Mouse (Mus musculus) hindbrain, embryonic 12.5 days (tissue): ENCODE measurements around the gene Dcdc2a. TPM values are rescaled to one million over a fixed set of nuclear protein-coding genes. Genes with fewer than 3 reads are reported as not detected.

ENCODE experiments used
- ATAC-seq: fragments of 200-750 bp; cut with Nextera tagmentation; 2 replicates; pipeline ENCODE4 v1.8.0; 2017; ENCODE audit warnings: moderate TSS enrichment; ENCODE audit not compliant: low FRiP score
- H3K27ac ChIP-seq: fragments of 300-500 bp; sonication (generic); 2 replicates; pipeline ENCODE4 v1.5.1; 2016; ENCODE audit warnings: mild to moderate bottlenecking
- H3K27me3 ChIP-seq: fragments of 300-500 bp; sonication (generic); 2 replicates; pipeline ENCODE4 v1.6.1; 2016; ENCODE audit warnings: mild to moderate bottlenecking
- H3K36me3 ChIP-seq: fragments of 300-500 bp; sonication (generic); 2 replicates; pipeline ENCODE4 v1.6.1; 2016; ENCODE audit warnings: mild to moderate bottlenecking
- H3K4me1 ChIP-seq: fragments of 300-500 bp; sonication (generic); 2 replicates; pipeline ENCODE4 v1.6.1; 2016
- H3K4me2 ChIP-seq: fragments of 300-500 bp; sonication (generic); replicated peaks from 2 replicates; pipeline ENCODE4 v1.6.1; 2016; ENCODE audit warnings: mild to moderate bottlenecking
- H3K4me3 ChIP-seq: fragments of 300-500 bp; sonication (generic); 2 replicates; pipeline ENCODE4 v1.5.1; 2016; ENCODE audit warnings: mild to moderate bottlenecking
- H3K9ac ChIP-seq: fragments of 300-500 bp; sonication (generic); 2 replicates; pipeline ENCODE4 v1.6.1; 2016; ENCODE audit warnings: mild to moderate bottlenecking, moderate library complexity
- H3K9me3 ChIP-seq: fragments of 300-500 bp; sonication (generic); replicated peaks from 2 replicates; pipeline ENCODE4 v1.6.1; 2016; ENCODE audit warnings: mild to moderate bottlenecking
- WGBS: fragments of 180-500 bp; shearing (Covaris S2); methylation state at CpG from one replicate; pipeline ENCODE4 v1.1.7; 2016; 5-methylcytosine and 5-hydroxymethylcytosine counted together
- polyA plus RNA-seq: library from polyadenylated mRNA; unstranded; fragments of >200 nt; fragmentation: Nextera tagmentation; extraction: Ambion mirVana; gene quantifications from 2 replicates; pipeline ENCODE4 v1.2.1, GENCODE M21; 2016

Gene Dcdc2a
- polyA plus RNA-seq, 1 experiment from 2014 or later, result 2.1 TPM

DNA sequence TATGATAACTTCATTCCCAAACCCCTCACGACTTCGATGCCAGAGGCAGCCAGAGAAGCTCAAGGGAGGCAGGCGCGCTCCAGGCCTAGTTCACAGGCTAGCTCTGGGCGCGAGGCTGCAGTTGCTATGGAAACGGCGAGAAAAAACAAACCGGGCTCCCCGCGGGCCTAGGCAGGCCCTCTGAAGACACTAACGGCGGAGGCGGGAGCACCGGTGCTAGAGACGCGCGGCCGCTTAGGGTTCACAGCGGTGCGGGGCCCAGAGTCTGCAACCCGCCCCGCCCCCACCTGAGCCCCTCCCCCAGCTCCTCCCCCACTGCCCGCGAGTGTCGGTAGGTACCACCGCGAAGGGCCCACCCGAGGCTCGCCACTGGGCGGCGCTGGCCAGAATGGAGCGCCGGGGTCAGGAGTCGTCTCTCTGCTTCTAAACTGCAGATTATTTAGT is 671 bp upstream of the Dcdc2a start:
- Histone ChIP-seq H3K27ac (no peak overlapping the region), H3K27me3 (peaks cover 45% of the 10 kb centered on the region), H3K4me3 (peak overlapping the region; percentile 52), H3K36me3 (no peaks in the 10 kb centered on the region), H3K9ac (peak overlapping the region; percentile 47; the same call in 1 of the 2 replicates), H3K4me1 (peaks cover 17% of the 10 kb centered on the region), H3K9me3 (peaks cover 5% of the 10 kb centered on the region), H3K4me2 (peak overlapping the region; percentile 97)
- under 1% methylated on average over 34 of the region's 35 CpGs for WGBS
- peak; percentile 93 for ATAC-seq

DNA sequence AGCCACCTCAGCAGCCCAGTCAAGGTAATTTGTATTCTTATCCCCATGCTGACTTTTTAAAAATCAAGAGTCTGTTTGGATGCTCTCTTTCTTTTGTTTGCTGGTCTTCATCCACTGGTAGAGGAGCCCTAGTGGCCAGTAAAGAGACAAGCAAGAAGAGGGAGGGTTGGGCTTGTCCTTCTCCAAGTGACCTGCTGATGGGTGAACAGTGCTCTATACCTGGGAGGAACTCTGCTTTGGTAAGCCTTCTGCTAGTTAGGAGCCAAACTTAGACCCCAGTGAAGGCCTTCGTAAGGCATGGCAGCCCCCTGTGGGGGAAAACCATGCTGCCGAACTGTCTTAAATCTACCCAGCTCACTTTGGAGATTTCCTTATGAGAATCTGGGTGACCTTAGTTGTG is 10.9 kb downstream of the Dcdc2a start:
- H3K27ac ChIP-seq, result no peak overlapping the region
- 96% methylated on average over 2 of the region's 2 CpGs for WGBS
- no peaks in the 10 kb centered on the region for H3K36me3 ChIP-seq
- H3K9ac ChIP-seq, result no peak overlapping the region
- H3K27me3 ChIP-seq, result no peaks in the 10 kb centered on the region
- no peak for ATAC-seq
- H3K4me1 ChIP-seq, result no peaks in the 10 kb centered on the region
- H3K4me2 ChIP-seq, result no peak overlapping the region
- no peaks in the 10 kb centered on the region for H3K9me3 ChIP-seq
- H3K4me3 ChIP-seq, result no peak overlapping the region

DNA sequence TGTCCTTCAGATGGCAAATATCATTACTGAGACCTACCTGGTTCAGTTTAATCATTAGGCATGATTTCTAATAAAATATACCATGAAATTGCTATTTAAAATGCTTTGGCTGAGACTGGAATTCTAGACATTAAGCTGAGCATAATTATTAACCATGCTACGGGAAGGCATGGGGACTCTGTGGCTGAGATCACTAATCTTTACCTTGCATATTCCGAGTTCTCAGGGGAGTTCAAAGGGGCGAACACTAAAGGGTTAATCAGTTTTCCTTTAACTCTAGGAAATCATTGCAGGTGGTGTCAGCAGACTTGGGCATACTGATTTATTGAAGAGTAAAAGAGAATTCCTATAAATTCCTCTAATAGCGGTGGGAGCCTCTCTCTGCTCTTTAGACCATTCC is 11.4 kb downstream of the Dcdc2a start:
- H3K27ac ChIP-seq, result no peak overlapping the region
- WGBS, result 84% methylated on average over 4 of the region's 4 CpGs
- H3K4me1 ChIP-seq, result no peaks in the 10 kb centered on the region
- no peak overlapping the region for H3K9ac ChIP-seq
- no peaks in the 10 kb centered on the region for H3K27me3 ChIP-seq
- H3K4me2 ChIP-seq, result no peak overlapping the region
- H3K4me3 ChIP-seq, result no peak overlapping the region
- ATAC-seq, result no peak
- no peaks in the 10 kb centered on the region for H3K9me3 ChIP-seq
- no peaks in the 10 kb centered on the region for H3K36me3 ChIP-seq

DNA sequence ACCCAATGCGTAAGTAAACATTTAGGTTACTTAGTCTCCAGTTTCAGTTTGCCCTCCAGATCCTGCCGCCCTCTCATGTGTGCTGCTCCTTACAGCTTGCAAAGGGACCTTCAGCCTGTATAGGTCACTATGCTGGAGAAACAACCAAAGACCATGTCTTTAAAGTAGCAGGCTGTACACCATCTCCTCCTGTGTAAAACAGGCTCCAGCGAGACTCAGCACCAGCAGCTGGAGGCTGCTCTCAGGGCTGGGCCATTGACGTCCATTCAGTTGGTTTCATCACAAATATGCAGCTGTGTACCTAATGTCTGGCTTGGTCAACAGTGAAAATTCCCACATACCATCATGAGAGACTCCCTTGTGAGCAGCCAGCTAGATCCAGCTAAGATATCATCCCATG is 14.0 kb downstream of the Dcdc2a start:
- H3K4me2 ChIP-seq, result no peak overlapping the region
- no peaks in the 10 kb centered on the region for H3K9me3 ChIP-seq
- no peaks in the 10 kb centered on the region for H3K4me1 ChIP-seq
- H3K27me3 ChIP-seq, result no peaks in the 10 kb centered on the region
- 79% methylated on average over 4 of the region's 4 CpGs for WGBS
- no peak overlapping the region for H3K4me3 ChIP-seq
- H3K27ac ChIP-seq, result no peak overlapping the region
- H3K36me3 ChIP-seq, result no peaks in the 10 kb centered on the region
- ATAC-seq, result no peak
- H3K9ac ChIP-seq, result no peak overlapping the region

DNA sequence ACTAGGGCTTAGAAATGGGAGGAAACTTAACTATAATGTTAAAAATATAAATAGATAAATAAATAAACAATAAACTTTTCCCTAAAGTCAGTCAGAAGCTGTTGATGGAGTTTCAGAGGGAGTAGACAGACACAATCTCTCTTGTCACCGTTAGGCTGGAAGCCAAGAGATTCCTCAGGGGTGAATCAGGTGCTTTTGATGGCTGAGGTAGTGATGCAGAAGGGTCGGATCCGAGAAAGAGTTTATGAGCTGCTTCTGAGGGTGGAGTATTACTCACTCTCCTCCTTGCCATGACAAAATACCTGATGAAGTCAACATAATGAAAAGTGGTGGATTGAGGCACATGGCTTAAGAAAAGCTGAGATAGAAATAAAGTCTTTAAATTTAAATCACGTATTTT is 15.0 kb downstream of the Dcdc2a start:
- WGBS, result 92% methylated on average over 4 of the region's 4 CpGs
- no peak overlapping the region for H3K4me2 ChIP-seq

DNA sequence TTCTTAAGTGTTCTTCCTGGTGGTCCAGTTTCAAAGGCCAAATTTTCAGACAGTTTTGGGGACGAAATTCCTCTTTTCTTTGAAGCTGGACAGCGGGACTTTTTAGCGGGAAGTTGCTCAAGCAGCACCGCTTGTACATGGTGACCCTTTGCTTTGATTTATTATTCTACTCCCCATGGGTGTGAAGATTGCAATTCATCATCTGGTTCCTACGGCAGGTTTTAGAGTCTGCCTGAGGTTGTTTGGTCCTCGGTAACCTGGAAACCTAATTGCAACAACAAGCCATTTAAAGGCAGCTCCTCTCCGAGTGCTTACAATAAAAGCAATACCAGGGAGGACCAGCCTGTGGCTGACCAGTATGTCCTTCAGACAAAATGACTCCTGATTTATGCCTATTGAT is 21.5 kb downstream of the Dcdc2a start:
- Histone ChIP-seq H3K9ac (no peak overlapping the region), H3K4me1 (no peaks in the 10 kb centered on the region), H3K4me2 (no peak overlapping the region), H3K4me3 (no peak overlapping the region), H3K9me3 (no peaks in the 10 kb centered on the region), H3K27me3 (no peaks in the 10 kb centered on the region), H3K27ac (no peak overlapping the region), H3K36me3 (no peaks in the 10 kb centered on the region)
- WGBS, result 11% methylated on average over 7 of the region's 7 CpGs
- ATAC-seq, result no peak

More for the DNA sequence above, 15.0 kb downstream of the Dcdc2a start:
- Histone ChIP-seq H3K4me3 (no peak overlapping the region), H3K9ac (no peak overlapping the region), H3K4me1 (no peaks in the 10 kb centered on the region), H3K36me3 (no peaks in the 10 kb centered on the region), H3K27ac (no peak overlapping the region), H3K9me3 (no peaks in the 10 kb centered on the region), H3K27me3 (no peaks in the 10 kb centered on the region)
- ATAC-seq, result no peak

DNA sequence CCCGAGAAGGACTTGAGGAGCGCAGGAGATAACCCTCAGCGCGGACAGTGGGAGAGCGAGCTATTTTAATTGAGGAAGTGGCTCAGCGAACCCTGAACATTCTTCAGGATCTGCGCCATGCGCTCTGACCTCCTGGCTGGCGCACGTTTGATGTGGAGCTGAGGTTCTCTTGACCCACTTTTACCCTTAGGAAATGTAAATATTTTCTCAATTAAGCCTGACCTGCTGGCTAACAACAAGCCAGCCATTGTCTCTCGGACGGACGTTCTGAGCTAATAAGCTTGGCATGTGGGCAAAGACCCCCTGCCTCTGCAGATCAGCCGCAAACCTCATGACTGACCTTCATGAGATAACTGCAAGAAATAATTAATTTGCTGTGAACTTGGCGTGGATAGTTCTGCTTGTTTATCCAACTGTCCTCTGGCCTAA is 27.4 kb downstream of the Dcdc2a start:
- WGBS, result 35% methylated on average over 15 of the region's 15 CpGs
- H3K4me2 ChIP-seq, result peak overlapping the region; percentile 15; the same call in 1 of the 2 replicates
- no peak overlapping the region for H3K9ac ChIP-seq
- H3K4me1 ChIP-seq, result 0 out of 2 replicates have a peak, but pooled peaks cover 3% of the 10 kb centered on the region
- H3K27ac ChIP-seq, result no peak overlapping the region
- H3K9me3 ChIP-seq, result no peaks in the 10 kb centered on the region
- H3K4me3 ChIP-seq, result no peak overlapping the region
- H3K27me3 ChIP-seq, result no peaks in the 10 kb centered on the region
- H3K36me3 ChIP-seq, result no peaks in the 10 kb centered on the region
- ATAC-seq, result no peak

DNA sequence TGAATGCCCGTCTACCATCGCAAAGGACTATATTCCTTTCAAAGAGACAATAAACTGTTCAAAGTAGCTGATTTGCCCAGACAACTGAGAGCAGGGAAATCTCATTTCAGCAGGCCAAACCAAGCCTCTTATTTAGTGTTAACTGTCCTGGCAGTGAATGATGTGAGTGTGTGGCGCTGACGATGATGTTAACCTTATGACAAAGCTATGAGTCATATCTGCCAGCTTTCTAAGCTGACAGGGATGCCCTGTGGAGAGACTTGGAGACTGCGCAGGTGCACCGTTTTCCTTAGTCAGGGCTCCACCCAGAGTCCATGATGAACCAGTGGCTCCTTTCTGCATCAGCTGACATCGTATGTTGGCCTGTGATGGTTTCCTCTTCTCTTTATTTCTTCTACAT is 29.3 kb downstream of the Dcdc2a start:
- Histone ChIP-seq H3K4me3 (no peak overlapping the region), H3K4me2 (no peak overlapping the region), H3K9me3 (no peaks in the 10 kb centered on the region), H3K27me3 (no peaks in the 10 kb centered on the region), H3K4me1 (0 out of 2 replicates have a peak, but pooled peaks cover 3% of the 10 kb centered on the region), H3K27ac (no peak overlapping the region), H3K9ac (no peak overlapping the region), H3K36me3 (no peaks in the 10 kb centered on the region)
- 93% methylated on average over 7 of the region's 7 CpGs for WGBS
- ATAC-seq, result no peak

DNA sequence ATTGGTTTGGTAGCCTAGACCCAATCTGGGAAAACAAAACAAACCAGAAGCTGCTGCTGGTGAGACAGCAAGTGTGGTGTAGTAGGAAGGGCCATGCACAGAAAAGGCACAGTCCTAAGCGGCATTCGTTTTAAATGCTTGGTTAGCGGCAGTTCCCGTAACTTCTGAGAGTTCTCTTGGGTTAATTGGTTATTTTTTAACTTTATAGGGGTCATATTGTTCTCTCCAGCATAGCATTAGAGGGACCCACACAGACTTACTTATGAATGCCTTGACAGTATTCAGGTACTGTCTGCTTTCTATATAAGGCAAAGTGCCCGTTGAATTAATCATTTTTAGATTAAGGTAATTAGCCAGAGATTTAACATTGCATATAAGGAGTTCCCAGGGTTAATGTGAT is 35.5 kb downstream of the Dcdc2a start:
- no peak for ATAC-seq
- 82% methylated on average over 5 of the region's 5 CpGs for WGBS

DNA sequence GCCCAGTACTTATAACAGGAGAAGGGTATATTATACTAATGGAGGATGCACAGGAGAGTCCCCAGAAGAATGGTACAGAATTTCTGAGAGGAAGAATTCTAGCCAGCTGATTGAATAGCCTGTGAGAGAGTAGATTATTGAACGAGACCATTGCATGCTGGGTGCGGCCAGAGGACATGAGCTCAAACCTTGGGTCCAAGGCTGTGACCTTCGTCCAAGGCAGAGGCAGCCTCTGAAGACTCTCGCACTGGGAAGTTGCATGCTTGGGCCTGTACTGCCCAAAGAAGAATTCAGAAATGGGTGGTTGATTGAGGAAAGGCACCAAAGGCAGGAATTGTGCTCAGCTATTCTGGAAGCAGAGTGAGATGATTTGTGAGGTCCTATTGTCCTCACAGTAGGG is 38.0 kb downstream of the Dcdc2a start:
- Histone ChIP-seq H3K36me3 (no peaks in the 10 kb centered on the region), H3K9ac (no peak overlapping the region), H3K9me3 (no peaks in the 10 kb centered on the region), H3K4me1 (no peaks in the 10 kb centered on the region), H3K4me3 (no peak overlapping the region), H3K4me2 (no peak overlapping the region), H3K27ac (no peak overlapping the region), H3K27me3 (no peaks in the 10 kb centered on the region)
- 85% methylated on average over 4 of the region's 4 CpGs for WGBS
- ATAC-seq, result no peak

More for the DNA sequence above, 35.5 kb downstream of the Dcdc2a start:
- H3K36me3 ChIP-seq, result no peaks in the 10 kb centered on the region
- no peak overlapping the region for H3K27ac ChIP-seq
- no peak overlapping the region for H3K4me3 ChIP-seq
- H3K4me1 ChIP-seq, result no peaks in the 10 kb centered on the region
- H3K9ac ChIP-seq, result no peak overlapping the region
- H3K9me3 ChIP-seq, result no peaks in the 10 kb centered on the region
- no peaks in the 10 kb centered on the region for H3K27me3 ChIP-seq
- H3K4me2 ChIP-seq, result no peak overlapping the region

DNA sequence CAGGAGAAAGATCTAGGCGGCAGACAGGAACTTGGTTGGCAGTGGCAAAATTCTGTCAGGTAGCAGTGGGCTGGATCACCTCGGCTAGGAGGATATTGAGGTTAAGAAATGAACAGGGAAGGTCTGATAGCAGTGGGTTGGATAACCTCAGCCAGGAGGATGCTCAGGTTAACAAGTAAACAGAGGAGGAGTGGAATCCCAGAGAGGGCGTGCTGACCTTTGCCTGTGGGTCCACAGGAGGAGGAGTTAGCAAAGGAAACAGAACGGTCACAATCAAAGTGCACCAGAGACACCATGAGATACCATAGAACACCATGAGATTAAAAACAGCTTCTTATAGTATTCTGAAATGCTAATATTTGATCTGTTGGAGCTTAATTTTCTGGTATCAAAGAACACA is 38.6 kb downstream of the Dcdc2a start:
- Histone ChIP-seq H3K4me2 (no peak overlapping the region), H3K4me1 (no peaks in the 10 kb centered on the region), H3K27ac (no peak overlapping the region), H3K4me3 (no peak overlapping the region), H3K9me3 (no peaks in the 10 kb centered on the region), H3K36me3 (no peaks in the 10 kb centered on the region), H3K27me3 (no peaks in the 10 kb centered on the region), H3K9ac (no peak overlapping the region)
- ATAC-seq, result no peak
- 74% methylated on average over 4 of the region's 4 CpGs for WGBS

DNA sequence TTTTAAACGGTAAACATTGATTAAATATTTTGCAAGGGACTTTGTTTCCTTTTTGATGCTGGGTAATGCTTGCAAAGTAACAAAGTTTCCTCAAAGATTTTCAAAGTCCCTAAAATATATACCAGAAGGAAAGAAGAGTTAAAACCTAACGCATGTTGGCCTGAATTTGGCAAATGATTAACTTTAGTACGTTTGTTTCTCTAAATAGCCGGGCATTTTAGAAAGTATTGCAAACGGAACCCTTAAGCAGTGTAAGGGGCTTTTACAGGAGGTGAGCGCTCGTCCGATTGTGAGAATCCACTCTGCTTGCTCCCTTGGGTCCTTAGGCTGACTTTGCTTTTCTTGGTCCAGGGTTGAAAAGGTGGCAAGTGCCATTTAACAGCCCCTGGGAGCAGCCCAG is 41.5 kb downstream of the Dcdc2a start:
- Histone ChIP-seq H3K4me1 (no peaks in the 10 kb centered on the region), H3K9ac (no peak overlapping the region), H3K27me3 (no peaks in the 10 kb centered on the region), H3K27ac (no peak overlapping the region), H3K36me3 (no peaks in the 10 kb centered on the region), H3K9me3 (no peaks in the 10 kb centered on the region), H3K4me2 (no peak overlapping the region), H3K4me3 (no peak overlapping the region)
- WGBS, result 77% methylated on average over 8 of the region's 8 CpGs
- no peak for ATAC-seq

DNA sequence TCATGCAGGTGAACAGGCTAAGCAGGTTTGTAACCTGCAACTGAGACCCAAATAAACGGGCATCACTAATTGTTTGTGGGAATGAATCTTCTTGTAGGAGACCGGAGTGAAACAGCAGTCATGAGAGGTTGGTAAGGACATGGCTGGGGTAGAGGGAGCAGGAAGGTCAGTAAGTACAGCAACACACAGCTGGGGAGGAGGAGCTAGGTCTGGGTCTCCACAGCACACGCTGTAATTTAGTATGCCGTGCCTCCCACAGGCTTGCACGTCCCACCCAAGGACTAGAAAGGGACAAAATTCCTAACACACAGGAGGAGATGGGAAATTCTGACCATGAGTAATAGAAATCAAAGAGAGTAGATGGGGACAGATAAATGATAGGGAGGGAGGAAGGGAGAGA is 42.8 kb downstream of the Dcdc2a start:
- no peaks in the 10 kb centered on the region for H3K9me3 ChIP-seq
- H3K9ac ChIP-seq, result no peak overlapping the region
- H3K4me2 ChIP-seq, result no peak overlapping the region
- no peak overlapping the region for H3K27ac ChIP-seq
- no peaks in the 10 kb centered on the region for H3K4me1 ChIP-seq
- 70% methylated on average over 5 of the region's 5 CpGs for WGBS
- no peak for ATAC-seq
- no peaks in the 10 kb centered on the region for H3K27me3 ChIP-seq
- no peak overlapping the region for H3K4me3 ChIP-seq
- H3K36me3 ChIP-seq, result no peaks in the 10 kb centered on the region
